2 mouse cellular contexts compared by ENCODE assay signal in the genomic region with DNA sequence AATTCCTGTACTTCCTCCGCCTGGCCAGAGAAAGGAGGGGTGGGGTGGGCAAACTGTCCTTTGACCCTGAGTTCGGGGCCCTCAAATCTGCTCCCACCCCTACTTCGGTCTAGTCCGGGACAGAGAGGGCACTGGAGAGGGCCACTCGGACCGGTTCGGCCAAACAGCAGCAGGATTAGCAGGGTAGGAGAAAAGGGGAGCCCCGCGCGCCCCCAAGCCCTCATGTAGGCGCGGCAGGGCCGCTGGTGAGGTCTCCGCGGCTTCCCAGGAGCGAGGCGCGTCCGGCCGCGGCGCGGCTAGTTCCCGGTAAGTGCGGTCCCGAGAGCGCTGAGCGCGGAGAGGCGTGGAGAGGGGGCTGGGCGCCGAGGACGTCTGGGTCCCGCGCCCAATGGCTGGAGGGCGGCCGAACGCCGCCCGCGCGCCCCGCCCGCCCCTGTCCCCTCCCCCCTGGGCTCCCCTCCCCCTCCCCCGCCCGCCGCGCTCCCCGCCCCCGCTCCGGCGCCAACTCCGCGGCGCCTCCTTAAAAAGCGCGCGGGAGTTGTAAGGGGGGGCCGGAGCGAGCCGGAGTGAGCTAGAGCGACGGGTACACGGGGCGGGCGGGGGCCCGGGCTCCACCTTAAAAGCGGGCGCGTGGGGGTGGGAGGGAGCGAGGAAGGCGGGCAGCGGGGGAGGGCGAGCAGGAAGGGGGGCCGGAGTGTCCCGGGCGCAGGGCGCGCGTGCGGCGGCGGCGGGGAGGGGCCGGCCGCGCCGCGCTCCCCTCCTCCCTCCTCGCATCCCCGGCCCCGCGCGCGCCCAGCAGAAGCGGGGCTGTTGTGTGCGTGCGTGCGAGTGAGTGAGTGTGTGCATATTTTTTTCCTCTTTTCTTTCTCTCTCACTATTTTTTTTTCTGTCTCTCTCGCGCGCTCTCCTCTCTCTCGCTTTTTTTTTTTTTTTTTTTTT.
TF ChIP-seq lines count a peak whose summit lies in the region.

No protein-coding gene starts in this region.

TF ChIP-seq in C2C12, 6 proteins besides CTCF, POLR2A, EP300 and RAD21 (continued from another document):
- TF ChIP-seq CEBPB (IDR thresholded peaks at IDR 0.05; ENCODE audit: low read depth) (no peak), USF1 (IDR thresholded peaks at IDR 0.05; ENCODE audit: low read depth) (no peak), MYOD1 (IDR thresholded peaks at IDR 0.05; ENCODE audit: control insufficient read depth, insufficient read length, low read depth) (no peak)
TF ChIP-seq in C2C12: peak in this region for 0.

TF ChIP-seq in myocyte, 11 proteins besides CTCF, POLR2A, EP300 and RAD21 (continued from another document):
- no peak for TF ChIP-seq TCF12 (IDR thresholded peaks at IDR 0.05; ENCODE audit: insufficient read depth, poor library complexity, severe bottlenecking)
